Mouse (Mus musculus) limb, embryonic 10.5 days (tissue): ENCODE measurements around the gene Hivep3. TPM values are rescaled to one million over a fixed set of nuclear protein-coding genes. Genes with fewer than 3 reads are reported as not detected.

ENCODE experiments used
- DNase-seq: peaks from one replicate; pipeline ENCODE4 v3.0.0-alpha.2; 2017; ENCODE audit warnings: low spot score
- H3K27ac ChIP-seq: fragments of 300-500 bp; sonication (generic); 2 replicates; pipeline ENCODE4 v1.5.1; 2016; ENCODE audit warnings: mild to moderate bottlenecking
- H3K27me3 ChIP-seq: fragments of 300-500 bp; sonication (generic); 2 replicates; pipeline ENCODE4 v1.6.1; 2016; ENCODE audit warnings: low read depth, mild to moderate bottlenecking; ENCODE audit not compliant: poor library complexity, severe bottlenecking
- H3K36me3 ChIP-seq: fragments of 300-500 bp; sonication (generic); 2 replicates; pipeline ENCODE4 v1.6.1; 2016; ENCODE audit warnings: mild to moderate bottlenecking, moderate library complexity
- H3K4me1 ChIP-seq: fragments of 300-500 bp; sonication (generic); 2 replicates; pipeline ENCODE4 v1.6.1; 2016
- H3K4me3 ChIP-seq: fragments of 300-500 bp; sonication (generic); 2 replicates; pipeline ENCODE4 v1.5.1; 2016; ENCODE audit warnings: mild to moderate bottlenecking, moderate library complexity
- H3K9me3 ChIP-seq: fragments of 300-500 bp; sonication (generic); replicated peaks from 2 replicates; pipeline ENCODE4 v1.6.1; 2016; ENCODE audit warnings: mild to moderate bottlenecking
- WGBS: fragments of 180-500 bp; shearing (Covaris S2); methylation state at CpG from one replicate; pipeline ENCODE4 v1.1.7; 2016; 5-methylcytosine and 5-hydroxymethylcytosine counted together
- polyA plus RNA-seq: library from polyadenylated mRNA; unstranded; fragments of >200 nt; fragmentation: Nextera tagmentation; extraction: Ambion mirVana; gene quantifications from 2 replicates; pipeline ENCODE4 v1.2.1, GENCODE M21; 2016

The Hivep3 gene
- polyA plus RNA-seq, 1 experiment from 2014 or later, result 0.56 TPM

DNA sequence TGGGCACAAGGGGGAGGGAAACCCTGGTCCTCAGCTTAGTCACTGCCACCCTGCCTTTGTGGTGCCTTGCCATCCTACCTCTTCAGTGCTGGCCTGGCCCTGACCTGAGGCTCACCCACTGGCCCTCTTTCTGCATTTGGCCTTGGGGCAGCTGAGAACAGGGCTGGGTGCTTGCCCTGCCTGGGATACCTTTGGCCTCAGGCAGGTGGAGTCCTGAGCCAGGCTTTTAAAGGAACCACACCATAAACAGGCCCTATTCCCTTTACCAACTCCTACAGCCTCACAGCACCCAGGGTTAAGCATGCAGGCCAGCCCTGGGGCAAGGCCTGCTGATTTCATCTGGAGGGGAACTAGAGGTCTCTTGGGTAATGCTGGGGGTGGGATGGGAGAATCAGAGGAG is 447.0 kb downstream of the Hivep3 start:
- Histone ChIP-seq H3K27ac (no peak overlapping the region), H3K4me3 (no peak overlapping the region), H3K4me1 (peaks cover 10% of the 10 kb centered on the region)

DNA sequence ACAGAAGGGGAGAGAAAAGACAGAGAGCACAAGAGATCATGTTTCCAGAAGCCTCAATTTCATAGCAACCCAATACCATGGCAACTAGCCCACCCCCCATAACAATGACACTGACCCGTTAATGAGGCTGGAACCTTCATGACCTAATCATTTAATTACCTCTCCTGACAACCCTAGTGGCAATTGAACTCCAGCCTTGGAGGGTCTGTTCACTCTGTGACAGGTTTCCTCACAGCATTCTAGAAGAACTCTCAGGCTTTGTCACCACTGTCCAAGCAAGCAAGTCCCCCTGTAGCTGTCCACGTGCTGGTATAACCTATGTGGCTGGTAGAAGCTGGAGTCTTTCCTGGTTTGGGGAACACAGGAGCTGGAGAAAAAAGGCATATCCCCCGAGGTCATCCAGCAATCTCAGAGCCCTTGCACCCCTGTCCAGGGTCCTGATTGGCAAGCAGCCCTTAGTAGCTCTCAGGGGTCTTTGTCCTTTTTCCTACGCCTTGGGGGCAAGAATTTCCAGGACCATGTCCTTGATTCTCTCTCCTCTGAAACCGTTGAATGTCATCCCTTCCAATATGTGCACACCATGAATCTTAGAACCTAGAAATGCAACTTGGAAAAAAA is 450.9 kb downstream of the Hivep3 start:
- 25% methylated on average over 5 of the region's 5 CpGs for WGBS
- Histone ChIP-seq H3K9me3 (no peaks in the 10 kb centered on the region), H3K36me3 (no peaks in the 10 kb centered on the region), H3K27me3 (no peaks in the 10 kb centered on the region), H3K4me3 (no peak overlapping the region), H3K27ac (no peak overlapping the region), H3K4me1 (peaks cover 20% of the 10 kb centered on the region)
- DNase-seq, result peak; percentile 65

More for the DNA sequence above, 447.0 kb downstream of the Hivep3 start:
- no peaks in the 10 kb centered on the region for H3K36me3 ChIP-seq
- no peaks in the 10 kb centered on the region for H3K27me3 ChIP-seq
- H3K9me3 ChIP-seq, result no peaks in the 10 kb centered on the region
- DNase-seq, result no peak

DNA sequence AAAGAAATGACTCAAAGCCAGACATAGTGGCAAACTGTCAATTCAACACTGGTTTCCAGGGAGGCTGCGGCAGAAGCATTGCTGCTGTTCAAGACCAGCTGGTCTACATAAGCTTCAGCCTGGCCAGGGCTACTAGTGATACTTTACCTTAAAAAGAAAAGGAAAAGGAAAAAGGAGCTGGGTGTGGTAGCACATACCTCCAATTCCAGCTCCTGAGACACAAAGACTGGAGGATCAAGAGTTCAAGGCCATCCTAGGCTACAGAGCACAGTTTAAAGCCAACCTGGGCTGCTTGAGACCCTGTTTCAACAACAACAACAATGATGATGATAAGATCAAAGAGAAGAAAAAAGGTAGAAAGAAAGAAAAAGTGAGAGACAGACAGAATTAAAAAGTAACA is 452.9 kb downstream of the Hivep3 start:
- peaks cover 31% of the 10 kb centered on the region for H3K4me1 ChIP-seq
- WGBS, result 91% methylated on average over 1 of the region's 1 CpGs
- H3K27ac ChIP-seq, result no peak overlapping the region
- no peak overlapping the region for H3K4me3 ChIP-seq
- H3K36me3 ChIP-seq, result no peaks in the 10 kb centered on the region
- DNase-seq, result no peak
- no peaks in the 10 kb centered on the region for H3K27me3 ChIP-seq
- no peaks in the 10 kb centered on the region for H3K9me3 ChIP-seq

DNA sequence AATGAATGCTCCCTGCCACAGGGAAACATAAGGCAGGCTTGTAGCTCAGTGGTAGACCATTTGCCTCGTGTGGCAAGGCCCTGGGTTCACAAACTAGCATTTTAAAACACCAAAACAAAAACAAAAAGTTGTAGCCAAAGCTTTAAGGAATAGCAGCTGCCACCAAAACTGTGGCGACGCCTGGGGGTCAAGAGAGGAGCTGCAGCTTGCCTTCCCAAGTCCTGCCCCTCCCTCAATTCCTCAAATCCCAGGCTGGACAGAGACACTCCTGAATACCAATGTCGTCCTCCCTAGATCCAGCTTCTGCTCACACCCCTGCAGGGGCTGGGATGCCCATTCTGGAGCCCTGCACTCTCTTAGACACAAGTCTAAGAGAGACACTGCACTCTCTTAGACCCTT is 453.4 kb downstream of the Hivep3 start:
- Histone ChIP-seq H3K4me3 (no peak overlapping the region), H3K4me1 (peaks cover 34% of the 10 kb centered on the region), H3K27ac (no peak overlapping the region), H3K27me3 (no peaks in the 10 kb centered on the region), H3K9me3 (no peaks in the 10 kb centered on the region), H3K36me3 (no peaks in the 10 kb centered on the region)
- DNase-seq, result no peak
- WGBS, result 3% methylated on average over 4 of the region's 4 CpGs

Other genes starting within 250 kb of the Hivep3 start
- gene Rimkla, start 241.2 kb upstream of the Hivep3 start, polyA plus RNA-seq, result 0.46 and 0.86 TPM in 2 replicates
- 22.0 and 25.2 TPM in 2 replicates for gene Foxj3, start 196.8 kb upstream of the Hivep3 start, polyA plus RNA-seq
- gene Frg2f1, start 194.3 kb upstream of the Hivep3 start, polyA plus RNA-seq, result 0.90 and 2.5 TPM in 2 replicates
- gene Guca2a, start 96.1 kb upstream of the Hivep3 start, polyA plus RNA-seq, result not detected in 2 replicates
- not detected in 2 replicates for gene Guca2b, start 74.8 kb upstream of the Hivep3 start, polyA plus RNA-seq